Mouse (Mus musculus) limb, embryonic 12.5 days (tissue): ENCODE measurements at regions not wholly inside any gene's neighbourhood (a gene's known extent, or its start where the extent isn't known, plus 50 kb on each side); places are given as distances from the start of the nearest gene placed in this dataset.

Source experiments
- ATAC-seq: fragments of 200-750 bp; cut with Nextera tagmentation; 2 replicates; pipeline ENCODE4 v1.8.0; 2017; ENCODE audit warnings: low read depth, moderate TSS enrichment; ENCODE audit not compliant: insufficient number of reproducible peaks, insufficient read depth, low FRiP score, low TSS enrichment
- H3K27ac ChIP-seq: fragments of 300-500 bp; sonication (generic); 2 replicates; pipeline ENCODE4 v1.5.1; 2016; ENCODE audit warnings: mild to moderate bottlenecking, moderate library complexity
- H3K27me3 ChIP-seq: fragments of 300-500 bp; sonication (generic); 2 replicates; pipeline ENCODE4 v1.6.1; 2016; ENCODE audit warnings: mild to moderate bottlenecking, moderate library complexity
- H3K36me3 ChIP-seq: fragments of 300-500 bp; sonication (generic); 2 replicates; pipeline ENCODE4 v1.6.1; 2016; ENCODE audit warnings: mild to moderate bottlenecking, moderate library complexity
- H3K4me1 ChIP-seq: fragments of 300-500 bp; sonication (generic); replicated peaks from 2 replicates; pipeline ENCODE4 v1.6.1; 2016
- H3K4me2 ChIP-seq: fragments of 300-500 bp; sonication (generic); 2 replicates; pipeline ENCODE4 v1.6.1; 2016; ENCODE audit warnings: mild to moderate bottlenecking, moderate library complexity
- H3K4me3 ChIP-seq: fragments of 300-500 bp; sonication (generic); replicated peaks from 2 replicates; pipeline ENCODE4 v1.5.1; 2016; ENCODE audit warnings: mild to moderate bottlenecking
- H3K9ac ChIP-seq: fragments of 300-500 bp; sonication (generic); replicated peaks from 2 replicates; pipeline ENCODE4 v1.6.1; 2016; ENCODE audit warnings: mild to moderate bottlenecking, moderate library complexity
- H3K9me3 ChIP-seq: fragments of 300-500 bp; sonication (generic); 2 replicates; pipeline ENCODE4 v1.6.1; 2016; ENCODE audit warnings: mild to moderate bottlenecking, moderate library complexity
- WGBS: fragments of 180-500 bp; shearing (Covaris S2); methylation state at CpG from one replicate; pipeline ENCODE4 v1.1.7; 2016; 5-methylcytosine and 5-hydroxymethylcytosine counted together

DNA sequence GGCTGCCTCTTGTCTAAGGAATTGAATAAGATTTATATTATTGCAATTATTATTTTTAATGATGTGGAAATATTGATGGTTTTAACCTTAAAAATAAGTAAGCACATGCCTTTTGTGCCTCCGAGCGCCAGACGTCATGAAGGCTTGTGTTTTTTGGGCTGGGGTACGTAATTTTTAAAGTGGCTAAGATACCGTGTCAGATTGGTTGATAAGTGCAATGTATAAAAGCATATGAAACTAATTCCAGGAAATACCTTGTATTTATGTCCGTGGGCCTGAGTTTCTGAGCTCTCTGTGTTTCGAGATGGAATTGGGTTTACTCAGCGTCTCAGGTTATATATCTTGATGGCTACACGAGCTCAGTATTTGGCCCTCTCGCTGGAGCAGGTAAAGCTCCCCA is 414.7 kb downstream of the Med13l start:
- Histone ChIP-seq H3K36me3 (no peaks in the 10 kb centered on the region), H3K9ac (no peak overlapping the region), H3K4me1 (peaks cover 20% of the 10 kb centered on the region; the same call in 1 of the 2 replicates), H3K9me3 (peaks cover 10% of the 10 kb centered on the region; the same call in 1 of the 2 replicates), H3K4me3 (no peak overlapping the region), H3K4me2 (peak overlapping the region; percentile 28; the same call in 1 of the 2 replicates), H3K27ac (no peak overlapping the region), H3K27me3 (peaks cover 41% of the 10 kb centered on the region)
- ATAC-seq: no peak; the same call in 1 of the 2 replicates
- 30% methylated on average over 10 of the region's 10 CpGs for WGBS

DNA sequence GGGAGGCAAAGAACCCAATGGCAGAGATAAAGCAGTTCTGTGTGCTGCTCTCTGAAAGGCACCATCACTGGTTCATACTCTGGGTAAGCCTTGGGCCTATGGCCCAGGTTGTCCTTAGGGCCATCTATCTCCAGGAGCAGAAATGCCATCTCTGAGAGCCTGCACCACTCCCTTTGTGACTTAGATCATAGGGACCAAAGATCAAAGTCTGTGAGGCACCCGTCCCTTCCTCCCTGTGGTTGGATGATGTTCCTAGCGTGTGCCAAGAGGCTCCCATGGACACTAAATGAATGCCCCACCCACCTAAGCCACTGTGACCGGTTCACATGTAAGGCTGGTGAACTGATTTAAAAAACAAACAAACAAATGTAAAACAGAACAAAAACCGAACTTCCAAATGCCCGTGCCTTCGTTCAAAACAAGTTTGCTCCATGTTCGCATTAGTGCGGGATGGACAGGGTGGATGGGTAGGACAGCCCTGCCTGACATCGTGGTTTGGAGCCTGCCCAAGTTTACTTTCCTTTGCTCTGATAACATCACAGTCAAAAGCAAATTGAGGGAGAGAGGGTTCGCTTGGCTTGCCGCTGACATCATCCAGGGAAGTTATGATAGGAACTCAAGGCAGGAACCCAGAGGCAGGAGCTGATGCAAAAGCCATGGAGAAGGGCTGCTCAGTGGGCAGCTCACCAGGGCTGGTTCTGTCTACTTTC is 418.6 kb downstream of the Med13l start:
- H3K9me3 ChIP-seq: peaks cover 3% of the 10 kb centered on the region; the same call in 1 of the 2 replicates
- WGBS: 89% methylated on average over 11 of the region's 11 CpGs
- ATAC-seq: no peak

DNA sequence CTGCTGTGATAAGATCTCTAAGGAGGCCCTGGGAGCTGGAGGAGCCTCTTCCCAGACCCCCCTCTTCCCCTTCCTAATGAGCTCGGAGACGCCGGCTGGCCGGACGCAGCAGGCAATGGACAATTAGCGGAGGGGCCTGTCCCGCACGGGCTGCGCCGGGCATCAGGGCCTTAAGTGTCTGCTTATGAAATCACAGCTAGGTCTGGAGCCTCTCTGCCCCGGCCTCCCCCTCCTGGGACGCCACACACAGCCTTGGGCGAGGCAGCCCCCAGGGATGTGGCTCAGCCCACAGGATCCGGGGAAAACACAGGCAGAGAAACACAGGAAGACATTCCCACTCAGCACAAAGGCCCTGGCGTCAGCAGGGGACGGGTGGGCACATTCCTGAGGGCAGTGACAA is 420.6 kb downstream of the Med13l start:
- H3K9ac ChIP-seq: no peak overlapping the region; the same call in 1 of the 2 replicates

More for the DNA sequence above, 418.6 kb downstream of the Med13l start:
- Histone ChIP-seq H3K4me2 (no peak overlapping the region), H3K9ac (no peak overlapping the region), H3K4me1 (peaks cover 15% of the 10 kb centered on the region), H3K36me3 (no peaks in the 10 kb centered on the region), H3K27ac (no peak overlapping the region), H3K27me3 (peaks cover 42% of the 10 kb centered on the region), H3K4me3 (no peak overlapping the region)

DNA sequence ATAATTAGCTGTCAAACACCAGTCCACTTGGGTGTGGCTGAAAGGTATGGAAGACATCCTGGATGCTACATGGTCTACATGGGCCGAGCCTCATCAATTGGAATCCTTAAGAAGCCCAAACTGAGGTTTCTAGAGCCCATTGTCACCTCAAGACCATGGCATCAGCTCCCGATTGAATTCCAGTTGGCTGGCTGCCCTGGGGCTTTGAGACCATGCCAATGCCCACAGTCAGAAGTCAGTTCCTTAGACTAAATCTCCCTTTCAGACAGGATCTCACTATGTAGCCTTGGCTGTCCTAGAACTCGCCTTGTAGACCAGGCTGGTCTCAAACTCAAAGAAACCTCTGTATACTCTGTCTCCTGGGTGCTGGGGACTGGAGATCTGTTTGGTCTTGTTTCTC is 423.8 kb downstream of the Med13l start:
- H3K36me3 ChIP-seq: no peaks in the 10 kb centered on the region
- peaks cover 6% of the 10 kb centered on the region for H3K4me1 ChIP-seq
- H3K9ac ChIP-seq: no peak overlapping the region
- H3K4me2 ChIP-seq: no peak overlapping the region
- H3K9me3 ChIP-seq: no peaks in the 10 kb centered on the region
- H3K27ac ChIP-seq: no peak overlapping the region
- ATAC-seq: no peak
- WGBS: 86% methylated on average over 3 of the region's 3 CpGs
- H3K4me3 ChIP-seq: no peak overlapping the region
- H3K27me3 ChIP-seq: peaks cover 57% of the 10 kb centered on the region

More for the DNA sequence above, 420.6 kb downstream of the Med13l start:
- WGBS: 19% methylated on average over 16 of the region's 16 CpGs
- peak overlapping the region; percentile 19; the same call in 1 of the 2 replicates for H3K4me2 ChIP-seq
- H3K27me3 ChIP-seq: peaks cover 52% of the 10 kb centered on the region
- no peaks in the 10 kb centered on the region for H3K36me3 ChIP-seq
- no peak overlapping the region for H3K4me3 ChIP-seq
- no peak for ATAC-seq
- H3K27ac ChIP-seq: no peak overlapping the region
- H3K9me3 ChIP-seq: no peaks in the 10 kb centered on the region
- H3K4me1 ChIP-seq: peaks cover 6% of the 10 kb centered on the region

DNA sequence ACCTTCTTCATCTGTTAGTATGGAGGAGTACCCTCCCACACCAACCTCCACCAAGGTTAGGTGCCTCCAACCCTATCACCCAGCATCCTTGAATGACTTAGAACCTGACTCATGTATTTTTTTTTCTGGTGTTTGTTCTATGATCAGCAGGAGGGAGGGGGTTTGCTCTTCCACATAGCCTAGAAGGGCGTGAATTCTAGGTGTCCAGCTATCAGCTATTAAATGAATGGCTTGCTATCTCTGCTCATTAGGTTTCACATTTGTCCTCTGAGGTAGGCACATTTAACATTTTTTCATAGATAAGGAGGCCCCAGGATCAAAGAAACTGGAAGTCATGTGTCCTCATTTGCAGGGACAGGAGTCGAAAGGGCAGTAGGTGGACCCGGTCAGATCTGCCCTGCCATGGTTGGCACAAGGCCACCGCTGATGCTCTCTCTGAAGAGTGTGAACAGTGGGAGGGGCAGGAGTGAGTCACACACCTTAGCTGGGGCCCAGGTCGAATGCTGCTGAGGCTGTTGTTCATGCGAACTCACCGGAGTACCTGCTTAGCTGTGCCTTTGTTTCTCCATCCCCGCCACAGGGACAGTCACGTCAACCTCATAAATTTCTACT is 424.4 kb downstream of the Med13l start:
- Histone ChIP-seq H3K9ac (no peak overlapping the region), H3K4me2 (no peak overlapping the region), H3K4me3 (no peak overlapping the region), H3K27me3 (peaks cover 50% of the 10 kb centered on the region), H3K36me3 (no peaks in the 10 kb centered on the region), H3K27ac (no peak overlapping the region), H3K9me3 (no peaks in the 10 kb centered on the region), H3K4me1 (peaks cover 6% of the 10 kb centered on the region)
- WGBS: 83% methylated on average over 9 of the region's 9 CpGs
- ATAC-seq: no peak

DNA sequence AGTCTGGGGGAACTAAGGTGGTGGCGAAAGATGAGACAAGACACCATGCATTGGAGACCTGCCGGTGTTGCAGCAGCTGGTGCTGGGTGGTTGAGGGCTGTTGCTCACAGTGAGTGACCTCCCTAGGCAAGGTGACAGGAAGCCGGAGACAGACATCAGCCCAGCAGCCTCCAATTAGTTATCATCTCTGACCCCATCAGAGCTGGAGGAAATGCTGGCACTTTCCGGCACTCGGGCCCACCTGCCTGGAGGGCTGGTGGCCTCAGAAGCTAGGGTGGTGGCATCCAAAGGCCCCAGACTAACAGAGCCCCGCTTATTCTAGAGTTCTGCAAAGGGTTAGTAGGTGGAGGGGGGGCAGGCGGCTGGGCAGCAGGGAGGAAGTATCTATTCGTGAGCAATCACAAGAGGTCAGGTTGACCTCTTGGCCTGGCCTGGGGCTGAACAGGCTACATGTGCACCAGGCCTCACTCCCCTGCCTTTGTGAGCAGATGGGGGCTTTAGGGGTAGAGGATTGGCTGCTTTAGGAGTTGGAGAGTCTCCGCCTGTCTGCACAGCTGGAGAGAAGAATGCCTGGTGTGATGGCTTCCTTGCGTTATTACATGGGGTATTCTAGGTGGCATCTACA is 427.0 kb downstream of the Med13l start:
- 39% methylated on average over 10 of the region's 10 CpGs for WGBS
- ATAC-seq: no peak
- no peaks in the 10 kb centered on the region; the same call in 1 of the 2 replicates for H3K4me1 ChIP-seq

DNA sequence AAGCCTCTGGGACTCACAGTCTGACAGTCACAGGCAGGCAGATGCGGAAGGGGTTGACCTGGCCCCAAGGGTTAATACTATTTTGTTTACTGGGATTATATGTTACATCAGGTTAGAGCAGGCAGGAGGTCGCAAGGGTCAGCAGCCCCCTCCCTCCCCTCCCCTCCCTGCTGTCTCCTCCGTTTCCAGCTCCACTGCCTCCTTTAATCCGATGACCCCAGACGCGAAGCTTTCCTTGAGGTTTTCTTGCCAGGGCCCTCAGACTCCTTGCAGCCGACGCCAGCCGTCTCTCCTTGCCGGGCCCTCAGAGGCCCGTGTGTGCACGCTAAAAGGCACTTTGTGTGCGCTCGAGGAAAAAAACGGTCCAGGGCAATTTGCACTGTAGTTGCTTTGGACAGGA is 438.6 kb downstream of the Med13l start:
- H3K4me1 ChIP-seq: no peaks in the 10 kb centered on the region; the same call in 1 of the 2 replicates
- H3K27ac ChIP-seq: no peak overlapping the region
- 4% methylated on average over 15 of the region's 15 CpGs for WGBS
- H3K4me2 ChIP-seq: no peak overlapping the region
- no peak for ATAC-seq
- H3K9me3 ChIP-seq: no peaks in the 10 kb centered on the region
- H3K4me3 ChIP-seq: no peak overlapping the region
- no peaks in the 10 kb centered on the region for H3K36me3 ChIP-seq
- no peak overlapping the region for H3K9ac ChIP-seq
- peaks cover 54% of the 10 kb centered on the region for H3K27me3 ChIP-seq

More for the DNA sequence above, 427.0 kb downstream of the Med13l start:
- Histone ChIP-seq H3K27me3 (peaks cover 48% of the 10 kb centered on the region), H3K9me3 (no peaks in the 10 kb centered on the region), H3K4me2 (no peak overlapping the region), H3K36me3 (no peaks in the 10 kb centered on the region), H3K9ac (no peak overlapping the region), H3K4me3 (no peak overlapping the region), H3K27ac (no peak overlapping the region)

DNA sequence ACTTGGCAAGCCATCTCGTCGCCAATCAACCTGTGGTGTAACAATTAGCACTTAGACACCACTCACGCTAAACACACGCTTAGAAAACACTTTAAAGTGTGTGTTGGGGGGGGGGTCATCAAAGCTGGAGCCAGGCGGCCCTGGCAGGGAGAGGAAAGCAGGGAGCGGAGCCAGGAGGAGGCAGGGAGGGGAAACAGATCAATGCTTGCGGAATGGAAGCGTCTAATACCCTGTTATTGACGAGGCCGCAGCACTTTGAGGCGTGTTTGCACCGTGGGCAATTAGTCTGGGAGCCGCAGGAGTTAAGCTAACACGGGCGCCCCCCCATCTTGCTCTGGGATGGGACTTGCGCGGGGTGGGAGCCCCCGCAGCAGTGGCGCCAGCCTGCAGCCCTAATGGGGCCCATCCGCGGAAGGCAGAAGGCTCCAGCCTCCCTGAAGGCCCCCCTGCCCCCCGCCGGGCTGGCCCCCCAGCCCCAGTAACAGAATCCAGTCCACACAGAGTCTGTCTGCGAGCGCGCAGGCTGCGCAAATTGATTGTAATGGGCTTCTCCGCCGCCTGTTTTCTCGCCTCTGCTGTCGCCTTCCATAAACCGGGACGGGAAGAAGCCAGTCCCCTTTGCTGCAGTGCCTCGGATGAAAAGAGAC is 445.5 kb downstream of the Med13l start:
- WGBS: 1% methylated on average over 34 of the region's 34 CpGs
- Histone ChIP-seq H3K27me3 (peaks cover 59% of the 10 kb centered on the region), H3K4me3 (peak overlapping the region; percentile 37), H3K27ac (peak overlapping the region; percentile 54), H3K36me3 (no peaks in the 10 kb centered on the region), H3K9ac (peak overlapping the region; percentile 60), H3K4me2 (peak overlapping the region; percentile 82), H3K4me1 (peaks cover 20% of the 10 kb centered on the region), H3K9me3 (no peaks in the 10 kb centered on the region)
- peak; percentile 27; the same call in 1 of the 2 replicates for ATAC-seq

DNA sequence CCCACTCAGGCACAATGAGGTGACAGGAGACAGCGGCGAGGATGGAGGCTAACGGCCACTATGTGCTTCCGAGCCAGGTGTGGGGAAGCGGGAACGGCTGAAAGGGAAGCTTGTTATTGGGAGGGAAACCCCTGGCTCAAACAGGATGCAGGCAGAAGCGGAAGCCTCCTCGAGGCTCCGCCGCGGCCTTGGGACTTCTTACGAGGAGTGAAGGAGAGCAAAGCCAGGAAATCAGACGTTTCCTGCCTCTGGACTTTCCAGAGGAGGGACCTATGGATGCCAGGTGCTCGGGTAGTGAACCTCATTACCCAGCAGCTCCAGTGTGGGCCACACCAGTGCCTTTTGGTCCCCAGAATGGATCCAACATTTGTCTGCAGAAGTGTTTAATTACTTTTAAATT is 449.6 kb downstream of the Med13l start:
- 34% methylated on average over 14 of the region's 14 CpGs for WGBS
- H3K9ac ChIP-seq: no peak overlapping the region

DNA sequence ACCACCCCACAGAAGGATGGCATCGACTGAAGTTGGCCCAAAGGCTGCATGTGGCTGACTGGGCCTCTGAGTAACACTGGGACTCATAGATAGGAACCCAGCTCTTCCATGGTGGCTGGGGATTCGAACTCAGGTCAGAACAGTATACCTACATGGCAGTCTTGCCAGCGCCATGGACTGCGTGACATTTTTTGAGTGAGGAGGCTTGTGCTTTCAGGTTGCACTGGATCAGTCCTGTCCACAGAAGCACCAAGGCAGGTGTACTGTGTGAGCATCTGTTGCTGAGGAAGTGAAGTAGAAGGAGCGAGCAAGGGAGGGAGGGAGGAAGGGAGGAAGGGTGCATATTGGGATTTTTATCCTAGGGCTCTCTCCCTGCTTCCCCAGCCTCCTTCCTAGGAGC is 454.7 kb downstream of the Med13l start:
- Histone ChIP-seq H3K4me1 (peaks cover 13% of the 10 kb centered on the region), H3K4me2 (no peak overlapping the region), H3K9ac (no peak overlapping the region), H3K27me3 (peaks cover 33% of the 10 kb centered on the region; the same call in 1 of the 2 replicates), H3K4me3 (no peak overlapping the region), H3K9me3 (peaks cover 10% of the 10 kb centered on the region; the same call in 1 of the 2 replicates), H3K36me3 (no peaks in the 10 kb centered on the region), H3K27ac (no peak overlapping the region)
- WGBS: 75% methylated on average over 5 of the region's 5 CpGs
- ATAC-seq: no peak; the same call in 1 of the 2 replicates

More for the DNA sequence above, 449.6 kb downstream of the Med13l start:
- Histone ChIP-seq H3K36me3 (no peaks in the 10 kb centered on the region), H3K4me2 (no peak overlapping the region), H3K4me3 (no peak overlapping the region), H3K4me1 (peaks cover 20% of the 10 kb centered on the region), H3K27me3 (peaks cover 51% of the 10 kb centered on the region), H3K27ac (no peak overlapping the region; the same call in 1 of the 2 replicates), H3K9me3 (0 out of 2 replicates have a peak, but pooled peaks cover 5% of the 10 kb centered on the region)
- ATAC-seq: no peak
